Mouse (Mus musculus) B cell, adult (primary cell): ENCODE measurements around the gene Lrrc41. TPM values are rescaled to one million over a fixed set of nuclear protein-coding genes. Genes with fewer than 3 reads are reported as not detected.

Experiments used
- total RNA-seq: library from RNA; stranded (reverse); gene quantifications from 4 replicates; pipeline ENCODE4 v1.2.4, GENCODE M21; 2023; ENCODE audit not compliant: inconsistent age

Gene Lrrc41
- total RNA-seq, result 27.6 to 34.4 TPM (median 30.5 TPM) in 4 replicates

GRCm38 (mm10) chr4:116074861-116075620 is at the start of gene Lrrc41, which contains the start of gene Uqcrh:
TSS of gene Lrrc41 (plus strand) at chr4:116075269.
TSS of gene Uqcrh (minus strand) at chr4:116075071.

DNA sequence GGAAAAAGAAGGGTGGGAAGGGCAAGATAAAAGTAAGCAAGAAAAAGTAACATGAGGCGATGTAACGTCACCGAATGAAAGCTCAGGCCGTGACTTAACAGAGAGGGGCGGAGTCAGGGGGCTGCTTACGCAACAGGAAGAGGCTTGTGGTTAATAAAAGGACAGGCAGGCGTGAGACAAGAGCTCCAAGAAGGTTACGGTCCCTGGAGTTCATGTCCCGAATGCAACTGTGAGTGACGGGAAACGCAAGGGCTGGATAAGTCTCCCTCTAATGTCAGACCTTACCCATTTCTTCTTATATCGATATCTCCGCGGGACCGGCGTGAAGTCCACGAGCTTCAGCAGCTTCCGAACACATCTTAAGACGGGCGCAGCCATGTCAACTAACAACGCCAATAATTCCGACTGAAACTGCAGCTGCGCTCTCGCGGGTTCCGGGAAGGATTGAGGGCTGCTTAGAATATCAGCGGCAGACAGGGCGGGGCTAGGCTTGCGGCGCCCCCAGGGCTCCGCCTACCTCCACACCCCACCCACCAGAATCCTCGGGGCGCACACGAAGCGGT is 21.6 kb upstream of the Lrrc41 start, which contains the start of gene Nsun4:
Gene Nsun4 (minus strand): TSS at position 478 of the 563 bp plus-strand sequence.

DNA sequence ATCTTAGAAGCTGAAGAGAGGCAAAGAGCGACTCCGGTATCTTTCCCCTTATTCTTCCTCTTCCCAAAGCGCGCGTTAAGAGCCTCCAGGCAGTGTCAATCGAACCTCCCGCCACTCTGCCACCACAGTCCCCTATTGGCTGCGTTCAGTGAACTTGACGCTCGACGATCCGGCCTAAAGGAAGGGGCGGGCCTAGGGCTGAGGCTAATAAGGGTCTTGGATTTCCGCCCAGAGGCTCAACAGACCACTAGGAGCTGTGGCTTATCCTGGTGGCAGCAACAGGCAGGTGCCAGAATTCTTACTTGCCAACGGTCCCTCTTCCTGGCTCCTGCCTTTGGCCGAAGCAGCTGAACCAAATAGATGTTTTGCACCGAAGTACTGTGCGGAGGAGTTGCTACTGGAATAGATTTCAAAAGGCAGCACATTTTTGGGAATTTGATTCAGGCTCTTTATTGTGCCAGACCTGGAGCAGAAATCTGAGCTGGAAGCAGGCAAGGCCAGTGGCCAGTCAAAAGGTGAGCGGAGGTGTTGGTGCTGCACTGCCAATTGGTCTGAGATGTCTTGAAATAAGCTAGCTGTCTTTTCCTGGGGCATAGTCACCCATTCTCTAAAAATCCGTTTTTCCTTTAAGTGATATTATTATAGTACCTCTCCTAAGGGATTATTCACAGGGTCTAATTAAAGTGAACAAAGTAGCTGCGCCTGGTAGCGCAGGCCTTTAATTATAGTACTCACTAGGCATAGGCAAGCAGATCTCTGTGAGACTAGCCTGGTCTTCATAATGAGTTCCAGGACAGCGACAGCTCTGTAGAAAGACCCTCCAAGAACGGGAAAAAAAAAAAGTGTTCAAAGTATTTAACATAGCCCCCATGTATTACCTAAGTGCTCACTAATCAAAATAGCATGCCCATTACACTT is 48.8 kb downstream of the Lrrc41 start, which contains the start of the genes Rad54l and Pomgnt1:
Gene Rad54l (minus strand): TSS at position 89 of the 918 bp plus-strand sequence.
Gene Pomgnt1 (plus strand): TSS at position 239 of the 918 bp plus-strand sequence.

Other genes starting within 250 kb of the Lrrc41 start
- 14.0 to 21.0 TPM (median 18.6 TPM) in 4 replicates for gene Mob3c, start 247.2 kb upstream of the Lrrc41 start, total RNA-seq
- 63.2 to 79.8 TPM (median 68.3 TPM) in 4 replicates for gene Mknk1, start 236.1 kb upstream of the Lrrc41 start, total RNA-seq
- 0.35 to 1.5 TPM (median 0.74 TPM) in 3 of 4 replicates, not detected in the other for gene Kncn, start 190.9 kb upstream of the Lrrc41 start, total RNA-seq
- gene 6430628N08Rik, start 184.6 kb upstream of the Lrrc41 start, total RNA-seq, result not detected in 4 replicates
- not detected in 4 replicates for gene Dmbx1, start 135.3 kb upstream of the Lrrc41 start, total RNA-seq
- gene Faah, start 57.3 kb upstream of the Lrrc41 start, total RNA-seq, result 34.4 to 38.7 TPM (median 36.7 TPM) in 4 replicates
- gene Nsun4, start 21.4 kb upstream of the Lrrc41 start, total RNA-seq, result 31.8 to 45.5 TPM (median 37.0 TPM) in 4 replicates
- 254 to 297 TPM (median 280 TPM) in 4 replicates for gene Uqcrh, start 198 bp upstream of the Lrrc41 start, total RNA-seq
- 1.8 to 2.4 TPM (median 2.2 TPM) in 4 replicates for gene Rad54l, start 48.4 kb downstream of the Lrrc41 start, total RNA-seq
- gene Pomgnt1, start 48.6 kb downstream of the Lrrc41 start, total RNA-seq, result 36.4 to 39.4 TPM (median 37.0 TPM) in 4 replicates
- 3.0 to 7.8 TPM (median 3.6 TPM) in 4 replicates for gene Lurap1, start 76.1 kb downstream of the Lrrc41 start, total RNA-seq
- gene Tspan1, start 92.3 kb downstream of the Lrrc41 start, total RNA-seq, result not detected in 4 replicates
- not detected in 4 replicates for gene 1700042G07Rik, start 98.1 kb downstream of the Lrrc41 start, total RNA-seq
- gene Gm49337, start 98.1 kb downstream of the Lrrc41 start, total RNA-seq, result not detected in 4 replicates
- 1.4 to 2.6 TPM (median 1.9 TPM) in 4 replicates for gene Pik3r3, start 146.3 kb downstream of the Lrrc41 start, total RNA-seq